Mouse (Mus musculus) lung, postnatal 0 days (tissue): ENCODE results near the gene Prph2.

Experiments
- CTCF ChIP-seq: IDR thresholded peaks from 2 replicates; pipeline ENCODE4 v1.5.1; 2016; ENCODE audit warnings: antibody characterized with exemption, mild to moderate bottlenecking
- EP300 ChIP-seq: IDR thresholded peaks from 2 replicates; pipeline ENCODE4 v1.6.1; 2016; ENCODE audit warnings: antibody characterized with exemption, mild to moderate bottlenecking, control low read depth

DNA sequence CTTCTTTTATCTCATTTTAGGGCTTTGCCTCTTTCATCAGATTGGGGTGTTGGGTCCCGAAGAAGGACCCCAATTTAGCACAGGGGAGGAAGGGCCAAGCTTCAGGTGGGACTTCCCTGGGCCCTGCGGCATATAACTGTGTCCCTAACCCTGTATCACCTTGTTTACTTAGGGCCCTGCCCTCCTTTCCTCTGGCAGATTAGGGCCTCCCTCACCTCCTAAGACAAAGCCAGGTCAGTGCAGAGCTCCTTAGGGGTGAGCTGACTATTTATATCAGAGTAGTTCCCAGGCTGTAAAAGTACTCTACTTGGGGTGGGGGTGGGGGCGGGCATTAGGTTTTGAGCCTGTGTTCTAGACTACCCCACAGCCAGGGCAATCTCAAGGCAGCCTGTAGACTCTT lies 4.9 kb downstream of the Prph2 start:
- no peak for TF ChIP-seq EP300
- no peak for TF ChIP-seq CTCF
